Mouse (Mus musculus): ENCODE data around the gene Nxpe3. TPM values are rescaled to one million over a fixed set of nuclear protein-coding genes. Genes with fewer than 3 reads are reported as not detected.
"Not testable (repeated sequence)": the region's sequence is repeated elsewhere in the genome, so short reads cannot be mapped to it uniquely, and the experiment has no call there.

Nxpe3 gene
- total and polyA plus RNA-seq, 2 experiments, result 0.12 to 0.37 TPM

GRCm38 (mm10) chr16:55838510-55839474 lies 56.3 kb downstream of the Nxpe3 start, which contains the start of gene Nfkbiz:
Gene Nfkbiz (minus strand): TSS chr16:55838899.
- peak within 1 kb of the TSS; percentile 74 for H3K27ac ChIP-seq (replicated peaks; ENCODE audit: insufficient read depth, low read depth, low read length)
- no peaks in the 10 kb centered on the region for H3K36me3 ChIP-seq (ENCODE audit: control insufficient read depth, insufficient read depth, low read length)
- H3K4me3 ChIP-seq (ENCODE audit: insufficient read depth, low read depth, low read length), result peak within 1 kb of the TSS; percentile 75
- no peak for TF ChIP-seq CTCF (IDR thresholded peaks at IDR 0.05; ENCODE audit: low read depth, low read length)
- 0 out of 2 replicates have a peak, but pooled peaks have one; percentile 26 for TF ChIP-seq POLR2A (IDR thresholded peaks at IDR 0.05; ENCODE audit: extremely low read depth, insufficient read depth, low read length)
- WGBS, result under 1% methylated on average over 40 of the region's 40 CpGs
- H3K27me3 ChIP-seq (ENCODE audit: control insufficient read depth, insufficient read depth, low read length), result no peaks in the 10 kb centered on the region
- H3K79me2 ChIP-seq (ENCODE audit: control insufficient read depth, insufficient read depth, low read length), result no peaks in the 10 kb centered on the region
- H3K4me1 ChIP-seq (ENCODE audit: control insufficient read depth, insufficient read depth, low read length), result no peaks in the 10 kb centered on the region; the same call in 1 of the 2 replicates
- H3K9ac ChIP-seq (ENCODE audit: low read depth, low read length), result peak within 1 kb of the TSS; percentile 74
- DNase-seq (ENCODE audit: extremely low read depth, low read depth, low spot score), result peak; percentile 64

- peak overlapping the region; percentile 65; the same call in 1 of the 2 replicates for H3K27ac ChIP-seq (replicated peaks; ENCODE audit: insufficient read depth, low read depth, low read length)
- no peaks in the 10 kb centered on the region for H3K27me3 ChIP-seq (ENCODE audit: control insufficient read depth, insufficient read depth, low read length)
- H3K9ac ChIP-seq (ENCODE audit: low read depth, low read length), result peak overlapping the region; percentile 74
- TF ChIP-seq POLR2A (IDR thresholded peaks at IDR 0.05; ENCODE audit: extremely low read depth, insufficient read depth, low read length) (no peak), CTCF (IDR thresholded peaks at IDR 0.05; ENCODE audit: low read depth, low read length) (no peak)
- 13% methylated on average over 3 of the region's 3 CpGs for WGBS
- no peak for DNase-seq (ENCODE audit: extremely low read depth, low read depth, low spot score)
- H3K36me3 ChIP-seq (ENCODE audit: control insufficient read depth, insufficient read depth, low read length), result no peaks in the 10 kb centered on the region
- no peaks in the 10 kb centered on the region for H3K79me2 ChIP-seq (ENCODE audit: control insufficient read depth, insufficient read depth, low read length)
- peaks cover 2% of the 10 kb centered on the region; the same call in 1 of the 2 replicates for H3K4me1 ChIP-seq (ENCODE audit: control insufficient read depth, insufficient read depth, low read length)
- peak overlapping the region; percentile 75 for H3K4me3 ChIP-seq (ENCODE audit: insufficient read depth, low read depth, low read length)
These were observed 57.0 kb downstream of the Nxpe3 start for GRCm38 (mm10) chr16:55838129-55838509.

- not testable (repeated sequence) for H3K4me3 ChIP-seq (ENCODE audit: insufficient read depth, low read depth, low read length); H3K79me2 ChIP-seq (ENCODE audit: control insufficient read depth, insufficient read depth, low read length); DNase-seq (ENCODE audit: extremely low read depth, low read depth, low spot score); H3K27ac ChIP-seq (replicated peaks; ENCODE audit: insufficient read depth, low read depth, low read length); H3K9ac ChIP-seq (ENCODE audit: low read depth, low read length); H3K27me3 ChIP-seq (ENCODE audit: control insufficient read depth, insufficient read depth, low read length); H3K36me3 ChIP-seq (ENCODE audit: control insufficient read depth, insufficient read depth, low read length); H3K4me1 ChIP-seq (ENCODE audit: control insufficient read depth, insufficient read depth, low read length)
- WGBS, result 92% methylated on average over 8 of the region's 8 CpGs
These were observed 57.4 kb downstream of the Nxpe3 start for GRCm38 (mm10) chr16:55837653-55838052.

- Histone ChIP-seq H3K4me1 (ENCODE audit: control insufficient read depth, insufficient read depth, low read length) (peaks cover 6% of the 10 kb centered on the region), H3K27ac (replicated peaks; ENCODE audit: insufficient read depth, low read depth, low read length) (no peak overlapping the region), H3K36me3 (ENCODE audit: control insufficient read depth, insufficient read depth, low read length) (no peaks in the 10 kb centered on the region), H3K27me3 (ENCODE audit: control insufficient read depth, insufficient read depth, low read length) (no peaks in the 10 kb centered on the region), H3K4me3 (ENCODE audit: insufficient read depth, low read depth, low read length) (no peak overlapping the region), H3K79me2 (ENCODE audit: control insufficient read depth, insufficient read depth, low read length) (no peaks in the 10 kb centered on the region), H3K9ac (ENCODE audit: low read depth, low read length) (no peak overlapping the region)
- WGBS, result 70% methylated on average over 2 of the region's 2 CpGs
- TF ChIP-seq POLR2A (IDR thresholded peaks at IDR 0.05; ENCODE audit: extremely low read depth, insufficient read depth, low read length) (no peak), CTCF (IDR thresholded peaks at IDR 0.05; ENCODE audit: low read depth, low read length) (no peak)
- DNase-seq (ENCODE audit: extremely low read depth, low read depth, low spot score), result no peak
These were observed 57.9 kb downstream of the Nxpe3 start for GRCm38 (mm10) chr16:55837168-55837567.

- Histone ChIP-seq H3K27me3 (ENCODE audit: control insufficient read depth, insufficient read depth, low read length) (no peaks in the 10 kb centered on the region), H3K4me1 (ENCODE audit: control insufficient read depth, insufficient read depth, low read length) (peaks cover 13% of the 10 kb centered on the region), H3K27ac (replicated peaks; ENCODE audit: insufficient read depth, low read depth, low read length) (no peak overlapping the region), H3K4me3 (ENCODE audit: insufficient read depth, low read depth, low read length) (no peak overlapping the region), H3K36me3 (ENCODE audit: control insufficient read depth, insufficient read depth, low read length) (no peaks in the 10 kb centered on the region), H3K9ac (ENCODE audit: low read depth, low read length) (no peak overlapping the region), H3K79me2 (ENCODE audit: control insufficient read depth, insufficient read depth, low read length) (no peaks in the 10 kb centered on the region)
- DNase-seq (ENCODE audit: extremely low read depth, low read depth, low spot score), result no peak
- TF ChIP-seq POLR2A (IDR thresholded peaks at IDR 0.05; ENCODE audit: extremely low read depth, insufficient read depth, low read length), result no peak
These were observed 59.3 kb downstream of the Nxpe3 start for GRCm38 (mm10) chr16:55835798-55836197.

- TF ChIP-seq POLR2A (IDR thresholded peaks at IDR 0.05; ENCODE audit: extremely low read depth, insufficient read depth, low read length), result no peak
- TF ChIP-seq CTCF (IDR thresholded peaks at IDR 0.05; ENCODE audit: low read depth, low read length), result no peak
- H3K79me2 ChIP-seq (ENCODE audit: control insufficient read depth, insufficient read depth, low read length), result peaks cover 2% of the 10 kb centered on the region; the same call in 1 of the 2 replicates
- peaks cover 13% of the 10 kb centered on the region for H3K4me1 ChIP-seq (ENCODE audit: control insufficient read depth, insufficient read depth, low read length)
- H3K27me3 ChIP-seq (ENCODE audit: control insufficient read depth, insufficient read depth, low read length), result no peaks in the 10 kb centered on the region
- WGBS, result 30% methylated on average over 8 of the region's 8 CpGs
- no peak overlapping the region for H3K4me3 ChIP-seq (ENCODE audit: insufficient read depth, low read depth, low read length)
- no peaks in the 10 kb centered on the region for H3K36me3 ChIP-seq (ENCODE audit: control insufficient read depth, insufficient read depth, low read length)
- no peak overlapping the region for H3K9ac ChIP-seq (ENCODE audit: low read depth, low read length)
- no peak overlapping the region for H3K27ac ChIP-seq (replicated peaks; ENCODE audit: insufficient read depth, low read depth, low read length)
- peak; percentile 79 for DNase-seq (ENCODE audit: extremely low read depth, low read depth, low spot score)
These were observed 62.5 kb downstream of the Nxpe3 start for GRCm38 (mm10) chr16:55832617-55833016.

Data from liver, adult 2 months (tissue).